Mouse (Mus musculus) heart, postnatal 25 days (tissue): ENCODE data around the gene Stoml1. TPM values are rescaled to one million over a fixed set of nuclear protein-coding genes. Genes with fewer than 3 reads are reported as not detected.
"Not testable (repeated sequence)": the region's sequence is repeated elsewhere in the genome, so short reads cannot be mapped to it uniquely, and the experiment has no call there.

Source experiments
- DNase-seq: peaks from one replicate; pipeline ENCODE4 v3.0.0; 2022; ENCODE audit warnings: low spot score
- intact Hi-C: fragments of 180-260 bp; cut with DNase I; formaldehyde crosslinking; loops from one replicate; pipeline ENCODE4 v1.15.1; 2025
- total RNA-seq, 2 experiments: library from RNA; stranded (reverse); gene quantifications; 2 replicates each; pipeline ENCODE4 v1.2.3; 2021

Stoml1 gene
- total RNA-seq, 2 experiments from 2014 or later = 10.3 to 13.5 TPM

- no peak for DNase-seq
- intact Hi-C loops = no loop called here
These were observed 20.6 kb upstream of the Stoml1 start for GRCm38 (mm10) chr9:58232374-58232773.

GRCm38 (mm10) chr9:58234502-58235015, 18.4 kb upstream of the Stoml1 start:
- no peak for DNase-seq
- intact Hi-C loops = no loop called here

- intact Hi-C loops = no loop called here
- no peak for DNase-seq
These were observed 11.0 kb upstream of the Stoml1 start for GRCm38 (mm10) chr9:58241780-58242485.

DNA sequence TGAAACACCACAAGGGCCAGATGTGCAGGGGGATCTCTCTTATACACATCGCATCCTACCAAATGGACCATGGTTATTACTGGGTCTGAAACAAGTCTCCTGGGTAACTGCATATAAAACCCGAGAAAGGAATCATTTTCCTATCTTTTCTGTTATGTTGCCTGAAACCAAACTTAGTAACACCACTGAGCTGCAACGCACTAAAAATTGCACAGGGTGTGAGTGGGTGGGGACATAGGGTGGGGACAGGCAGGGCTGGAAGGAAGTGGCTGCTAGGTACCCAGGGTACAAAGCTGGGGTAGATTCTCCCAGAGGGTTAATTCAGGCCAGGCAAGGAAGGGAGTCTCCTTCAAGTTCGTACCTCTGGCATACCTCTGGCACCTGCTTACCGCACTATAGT, 10.3 kb upstream of the Stoml1 start:
- intact Hi-C loops = no loop called here
- DNase-seq = no peak

GRCm38 (mm10) chr9:58243696-58244095, 9.3 kb upstream of the Stoml1 start:
- intact Hi-C loops = no loop called here
- DNase-seq = no peak

- intact Hi-C loops = no loop called here
- DNase-seq = no peak
These were observed 6.8 kb upstream of the Stoml1 start for GRCm38 (mm10) chr9:58246083-58246591.

DNA sequence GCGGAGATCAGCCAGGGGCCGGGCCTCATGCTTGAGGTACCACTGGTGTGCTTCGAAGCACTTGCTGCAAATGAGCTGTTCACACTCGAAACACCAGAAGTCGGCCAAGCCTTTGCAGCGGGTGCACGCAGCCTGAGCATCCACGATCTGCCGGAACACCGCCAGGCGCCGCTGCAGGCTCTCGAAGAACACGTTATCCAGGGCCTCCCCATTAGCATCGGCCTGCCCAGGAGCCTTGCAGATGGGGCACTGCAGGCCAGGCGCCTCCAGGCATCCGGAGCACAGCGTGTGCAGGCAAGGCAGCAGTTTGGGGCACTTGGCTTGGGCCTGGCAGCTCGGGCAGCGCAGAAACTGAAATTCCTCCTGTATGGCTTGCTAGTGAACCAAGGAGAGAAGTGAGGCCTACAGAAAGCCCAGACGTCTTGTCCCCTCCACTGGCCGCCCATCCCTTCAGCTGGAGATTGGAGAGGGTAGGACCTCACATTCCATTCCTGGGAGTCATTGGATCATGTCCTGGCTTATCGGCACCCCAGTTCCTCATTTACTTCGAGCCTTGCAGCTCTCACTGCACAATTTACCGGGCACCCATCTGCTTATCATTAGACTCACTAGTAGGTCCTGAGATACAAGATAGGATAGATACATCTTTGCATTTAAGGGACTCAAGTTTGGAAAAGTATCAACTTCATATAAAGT, 5.8 kb upstream of the Stoml1 start:
- DNase-seq = peak; percentile 69
- intact Hi-C loops = loop anchor here (1.0 kb wide), 1 partner anchor 34 kb away; no protein-coding TSS in a partner anchor

DNA sequence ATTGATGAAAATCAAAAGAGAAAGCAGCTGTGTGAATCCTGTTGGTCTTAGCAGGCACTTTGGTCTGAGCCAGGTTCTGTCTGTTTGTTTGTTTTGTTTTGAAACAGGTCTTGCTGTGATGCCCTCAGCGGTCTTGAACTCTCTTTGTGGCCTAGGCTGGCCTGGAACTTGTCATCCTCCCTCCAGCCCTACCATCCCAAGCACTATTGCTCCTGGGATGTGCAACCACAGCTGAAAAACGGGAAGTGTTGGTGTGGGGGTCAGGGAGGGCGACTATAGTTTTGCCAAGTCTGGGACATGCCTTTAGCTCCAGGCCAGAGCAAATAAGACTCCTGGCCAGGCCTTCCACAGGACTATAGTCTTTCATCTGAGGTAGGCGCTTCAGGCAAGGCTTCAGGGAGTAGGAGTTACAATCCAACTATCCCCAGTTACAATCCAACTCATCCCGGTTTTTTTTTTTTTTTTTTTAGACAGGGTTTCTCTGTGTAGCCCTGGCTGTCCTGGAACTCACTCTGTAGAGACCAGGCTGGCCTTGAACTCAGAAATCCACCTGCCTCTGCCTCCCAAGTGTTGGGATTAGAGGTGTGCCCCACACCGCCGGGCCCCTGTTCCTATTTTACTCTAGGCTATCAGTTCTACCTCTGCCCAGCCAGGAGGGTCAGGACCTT, 4.1 kb upstream of the Stoml1 start:
- intact Hi-C loops = no loop called here

GRCm38 (mm10) chr9:58249592-58250192, 3.3 kb upstream of the Stoml1 start, which contains the start of gene Pml:
TSS of gene Pml (minus strand) at chr9:58249786.
- DNase-seq = peak; percentile 70
- intact Hi-C loops = no loop called here

More for the DNA sequence above, 4.1 kb upstream of the Stoml1 start:
- no peak for DNase-seq

DNA sequence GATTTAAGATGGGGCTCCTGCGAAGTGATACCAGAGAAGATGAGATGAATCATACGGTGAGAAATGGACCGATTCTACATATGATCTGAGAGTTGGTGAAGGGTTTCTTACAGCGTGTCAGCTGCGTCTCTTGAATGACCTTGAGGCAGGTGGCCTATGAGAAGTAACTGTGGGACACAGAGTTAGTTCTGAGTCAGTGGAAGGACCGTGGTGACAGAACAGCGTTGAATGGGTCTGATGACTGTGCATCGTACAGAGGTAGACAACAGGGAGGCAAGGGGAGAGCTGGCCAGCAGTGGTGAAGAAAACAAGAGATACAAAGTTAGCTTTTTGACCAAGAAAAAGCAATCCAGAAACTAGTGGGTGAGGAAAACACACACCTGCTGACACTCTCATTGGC, 2.6 kb upstream of the Stoml1 start:
- DNase-seq = no peak
- intact Hi-C loops = no loop called here

GRCm38 (mm10) chr9:58250730-58251129, 2.2 kb upstream of the Stoml1 start:
- intact Hi-C loops, DNase-seq: not testable (repeated sequence)

DNA sequence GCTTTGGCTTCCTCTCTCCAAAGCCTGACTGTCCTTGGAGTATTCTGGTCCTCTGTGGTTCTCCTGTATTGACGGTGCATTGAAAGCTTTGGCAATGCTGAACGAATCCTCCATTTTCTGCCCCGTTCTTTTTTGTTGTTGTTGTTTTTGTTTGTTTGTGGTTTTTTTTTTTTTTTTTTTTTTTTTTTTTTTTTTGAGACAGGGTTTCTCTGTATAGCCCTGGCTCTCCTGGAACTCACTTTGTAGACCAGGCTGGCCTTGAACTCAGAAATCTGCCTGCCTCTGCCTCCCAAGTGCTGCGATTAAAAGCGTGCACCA, 800 bp downstream of the Stoml1 start:
- DNase-seq = not testable (repeated sequence)
- intact Hi-C loops = loop anchor here (2.0 kb wide), 1 partner anchor 17 kb away; no protein-coding TSS in a partner anchor

- intact Hi-C loops = no loop called here
- DNase-seq = no peak
These were observed 2.1 kb downstream of the Stoml1 start for GRCm38 (mm10) chr9:58255105-58255504.

DNA sequence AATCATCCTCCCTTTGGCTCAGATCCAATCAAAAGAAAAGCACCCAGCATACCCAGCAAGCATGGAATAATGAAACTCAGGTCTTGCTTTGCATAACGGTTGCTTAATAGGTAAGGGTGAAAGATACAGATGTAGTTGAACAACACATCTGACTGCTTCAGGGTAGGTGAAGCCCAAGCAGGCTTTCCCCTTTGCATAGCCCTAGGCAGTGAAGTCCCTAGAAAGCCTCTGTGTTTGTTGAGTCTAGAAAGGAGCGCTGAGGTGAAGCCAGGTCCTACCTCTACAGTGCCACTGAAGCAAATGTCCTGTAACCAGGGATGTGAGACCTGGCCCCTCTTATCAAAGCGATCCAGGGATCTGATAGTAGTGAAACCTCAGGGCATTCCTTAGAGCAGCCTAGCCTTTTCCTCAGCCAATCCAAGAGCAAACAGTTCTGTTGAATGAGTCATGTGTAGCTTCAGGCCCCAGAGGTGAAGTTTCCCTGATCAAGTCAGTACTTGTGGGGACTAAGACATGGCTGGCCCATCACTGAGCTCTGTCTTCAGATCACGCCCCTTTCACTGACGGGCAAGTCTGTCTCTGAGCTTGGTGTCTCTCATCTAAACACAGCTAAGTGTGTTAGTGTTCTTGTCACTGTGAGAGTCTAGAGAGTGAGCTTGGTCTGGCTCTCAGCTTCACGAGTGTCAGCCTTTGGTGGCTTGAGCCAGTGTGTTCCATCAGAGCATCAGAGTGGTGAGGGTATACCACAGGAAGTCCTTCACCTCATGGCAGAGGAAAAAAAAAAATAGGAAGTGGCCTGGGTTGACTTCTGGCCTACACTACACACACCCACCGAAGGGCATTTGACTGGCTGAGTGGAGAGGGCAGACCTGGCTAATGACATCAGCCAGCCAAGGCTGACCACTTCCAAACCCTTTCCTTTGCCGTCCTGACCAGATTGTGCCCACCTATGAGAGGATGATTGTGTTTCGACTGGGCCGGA, 3.0 kb downstream of the Stoml1 start:
- DNase-seq = no peak
- intact Hi-C loops = no loop called here

- DNase-seq = no peak
- intact Hi-C loops = no loop called here
These were observed 9.5 kb downstream of the Stoml1 start for GRCm38 (mm10) chr9:58262507-58262906.

DNA sequence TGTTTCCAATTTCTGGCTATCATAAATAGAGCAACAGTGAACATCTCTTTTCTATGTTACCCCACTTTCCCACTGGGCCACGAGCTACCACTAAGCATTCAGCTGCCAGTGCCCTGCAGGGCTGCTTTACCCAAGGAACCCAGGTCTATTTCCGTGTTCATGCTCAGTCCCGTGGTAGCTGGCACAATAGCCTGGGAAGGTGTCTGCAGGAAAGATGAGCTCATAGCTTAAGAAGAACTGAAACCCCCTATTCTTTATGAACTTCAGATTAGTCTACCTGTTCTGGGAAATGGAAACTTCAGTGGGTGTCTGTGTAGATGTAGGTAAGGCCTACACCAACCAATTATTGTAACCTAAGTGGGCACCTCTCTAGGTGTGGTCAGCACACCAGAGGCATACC, 12.4 kb downstream of the Stoml1 start:
- DNase-seq = no peak

GRCm38 (mm10) chr9:58266571-58267011, 13.6 kb downstream of the Stoml1 start:
- DNase-seq = no peak
- intact Hi-C loops = no loop called here

More for the DNA sequence above, 12.4 kb downstream of the Stoml1 start:
- intact Hi-C loops = no loop called here

DNA sequence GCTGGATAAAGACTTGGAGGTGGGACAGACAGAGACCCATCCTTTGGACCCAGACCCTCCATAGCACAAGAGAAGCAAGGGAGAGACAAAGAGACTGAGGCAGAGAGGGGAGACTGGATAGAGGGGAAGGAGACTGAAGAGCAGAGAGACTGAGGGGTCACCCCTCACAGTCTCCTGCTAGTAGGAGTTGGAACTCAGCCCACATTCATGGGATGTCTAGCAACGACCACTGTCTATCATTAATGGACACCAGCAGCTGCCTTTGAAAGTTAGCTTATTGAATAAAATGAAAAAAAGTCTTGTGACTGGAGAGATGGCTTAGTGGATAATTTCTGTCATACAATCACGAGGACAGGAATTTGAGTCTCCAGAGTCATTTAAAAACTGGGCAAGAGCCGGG, 14.1 kb downstream of the Stoml1 start:
- intact Hi-C loops = no loop called here
- DNase-seq = no peak
